Comparison of ENCODE assay signal across 8 mouse cellular contexts in genomic region chr11:120185316-120186141, GRCm38 (mm10). TPM values are rescaled to one million over a fixed set of nuclear protein-coding genes. Genes with fewer than 3 reads are reported as not detected.
DNase-seq lines count a peak whose midpoint lies in the region; ATAC-seq lines count a peak whose summit lies in the region.

No protein-coding gene starts in this region.

- peak; percentile 22 to 28 for DNase-seq in lung, adult 18-20 months
- DNase-seq in lung, postnatal 36 days = no peak
- peak; percentile 76 for DNase-seq in embryo, embryonic 10.5 days (ENCODE audit: low spot score)
- peak; percentile 80 for DNase-seq in kidney, postnatal 10 days
- peak; percentile 52 for DNase-seq in testis, postnatal 14 days (ENCODE audit: low spot score)
- DNase-seq in natural killer cell, adult 2 months (ENCODE audit: low spot score in 2 of 2) = no peak

- no peak for ATAC-seq in heart, embryonic 12.5 days (ENCODE audit: insufficient number of reproducible peaks, low FRiP score)
- ATAC-seq in midbrain, embryonic 12.5 days (ENCODE audit: low FRiP score, low read depth) = no peak; the same call in 1 of the 2 replicates

- no peaks in the 10 kb centered on the region for H3K9me3 ChIP-seq in heart, embryonic 12.5 days (replicated peaks)
- H3K9me3 ChIP-seq in midbrain, embryonic 12.5 days = no peaks in the 10 kb centered on the region

- peak overlapping the region; percentile 97 for H3K4me2 ChIP-seq in heart, embryonic 12.5 days
- peak overlapping the region; percentile 94 for H3K4me2 ChIP-seq in midbrain, embryonic 12.5 days (replicated peaks)

- no peaks in the 10 kb centered on the region for H3K27me3 ChIP-seq in heart, embryonic 12.5 days (replicated peaks)
- H3K27me3 ChIP-seq in midbrain, embryonic 12.5 days = no peaks in the 10 kb centered on the region

- H3K4me3 ChIP-seq in heart, embryonic 12.5 days = peak overlapping the region; percentile 62
- H3K4me3 ChIP-seq in midbrain, embryonic 12.5 days = peak overlapping the region; percentile 88

- H3K9ac ChIP-seq in heart, embryonic 12.5 days = peak overlapping the region; percentile 87
- H3K9ac ChIP-seq in midbrain, embryonic 12.5 days (replicated peaks) = peak overlapping the region; percentile 100

- 2% methylated on average over 54 of the region's 54 CpGs for WGBS in heart, embryonic 12.5 days
- under 1% methylated on average over 54 of the region's 54 CpGs for WGBS in midbrain, embryonic 12.5 days

- peak overlapping the region; percentile 95 for H3K27ac ChIP-seq in heart, embryonic 12.5 days (ENCODE audit: poor library complexity, severe bottlenecking)
- peak overlapping the region; percentile 97 for H3K27ac ChIP-seq in midbrain, embryonic 12.5 days (replicated peaks)

- peaks cover 51% of the 10 kb centered on the region for H3K4me1 ChIP-seq in heart, embryonic 12.5 days (replicated peaks)
- peaks cover 53% of the 10 kb centered on the region for H3K4me1 ChIP-seq in midbrain, embryonic 12.5 days

- peaks cover 11% of the 10 kb centered on the region; the same call in 1 of the 2 replicates for H3K36me3 ChIP-seq in heart, embryonic 12.5 days
- H3K36me3 ChIP-seq in midbrain, embryonic 12.5 days = no peaks in the 10 kb centered on the region

RNA-seq across cellular contexts. Expression of gene Slc38a10, which starts 34.4 kb away (rescaled TPM):
- 114 and 117 TPM in 2 replicates for polyA plus RNA-seq in heart, embryonic 12.5 days (2016; fragmentation: Nextera tagmentation; extraction: Ambion mirVana)
- polyA plus RNA-seq in midbrain, embryonic 12.5 days (2016; fragmentation: Nextera tagmentation; extraction: Ambion mirVana) = 105 and 106 TPM in 2 replicates

RNA-seq across cellular contexts. Expression of gene Bahcc1, which starts 47.2 kb away (rescaled TPM):
- 6.5 and 7.6 TPM in 2 replicates for polyA plus RNA-seq in heart, embryonic 12.5 days (2016; fragmentation: Nextera tagmentation; extraction: Ambion mirVana)
- 25.1 and 26.1 TPM in 2 replicates for polyA plus RNA-seq in midbrain, embryonic 12.5 days (2016; fragmentation: Nextera tagmentation; extraction: Ambion mirVana)

Comparison
In these comparisons a context has a peak if more than half of its experiments do, and no peak if none do; other contexts are left out.
1. DNase-seq: peak in lung, adult 18-20 months (2 of 2), embryo, embryonic 10.5 days (single experiment), kidney, postnatal 10 days (single experiment) and testis, postnatal 14 days (single experiment); none in lung, postnatal 36 days (single experiment) and natural killer cell, adult 2 months (0 of 2).